Mouse (Mus musculus) heart, adult 11 months (tissue): ENCODE measurements around the gene Ppp3ca.
A peak's percentile ranks its signal among the peaks of the same experiment; 100 is the strongest.

Source experiments
- DNase-seq: peaks from one replicate; pipeline ENCODE4 v3.0.0; 2022

The Ppp3ca gene

GRCm38 (mm10) chr3:136940733-136941601, 271.0 kb downstream of the Ppp3ca start:
- peak; percentile 76 for DNase-seq

GRCm38 (mm10) chr3:136941602-136941926, 271.6 kb downstream of the Ppp3ca start:
- no peak for DNase-seq

- DNase-seq = no peak
Measured at GRCm38 (mm10) chr3:136945550-136945949, 275.6 kb downstream of the Ppp3ca start.

GRCm38 (mm10) chr3:136946662-136947061, 276.7 kb downstream of the Ppp3ca start:
- no peak for DNase-seq

- no peak for DNase-seq
Measured at GRCm38 (mm10) chr3:136948142-136948541, 278.2 kb downstream of the Ppp3ca start.

- DNase-seq = no peak
Measured at GRCm38 (mm10) chr3:136951792-136952191, 281.9 kb downstream of the Ppp3ca start.

- DNase-seq = no peak
Measured at GRCm38 (mm10) chr3:136952822-136953221, 282.9 kb downstream of the Ppp3ca start.

GRCm38 (mm10) chr3:136955043-136955442, 285.1 kb downstream of the Ppp3ca start:
- no peak for DNase-seq

- no peak for DNase-seq
Measured at GRCm38 (mm10) chr3:136960314-136960713, 290.4 kb downstream of the Ppp3ca start.

GRCm38 (mm10) chr3:136966786-136967185, 296.9 kb downstream of the Ppp3ca start:
- no peak for DNase-seq

- DNase-seq = no peak
Measured at GRCm38 (mm10) chr3:136967510-136967909, 297.6 kb downstream of the Ppp3ca start.

GRCm38 (mm10) chr3:136969796-136970195, 299.9 kb downstream of the Ppp3ca start:
- DNase-seq = peak; percentile 94

- no peak for DNase-seq
Measured at GRCm38 (mm10) chr3:136977859-136978258, 307.9 kb downstream of the Ppp3ca start.

GRCm38 (mm10) chr3:136980915-136981588, 311.1 kb downstream of the Ppp3ca start:
- no peak for DNase-seq

GRCm38 (mm10) chr3:136981589-136981924, 311.6 kb downstream of the Ppp3ca start:
- DNase-seq = no peak

GRCm38 (mm10) chr3:136982021-136982420, 312.1 kb downstream of the Ppp3ca start:
- DNase-seq = no peak

GRCm38 (mm10) chr3:136986096-136986881, 316.4 kb downstream of the Ppp3ca start:
- no peak for DNase-seq
